Mouse (Mus musculus) midbrain, embryonic 13.5 days (tissue): ENCODE data around the gene Ccdc169. TPM values are rescaled to one million over a fixed set of nuclear protein-coding genes. Genes with fewer than 3 reads are reported as not detected.

Experiments used
- ATAC-seq: fragments of 200-750 bp; cut with Nextera tagmentation; 2 replicates; pipeline ENCODE4 v1.8.0; 2017; ENCODE audit warnings: mild to moderate bottlenecking, moderate TSS enrichment, moderate library complexity
- H3K27ac ChIP-seq: fragments of 300-500 bp; sonication (generic); 2 replicates; pipeline ENCODE4 v1.5.1; 2015; ENCODE audit warnings: inconsistent platforms, mild to moderate bottlenecking, moderate library complexity
- H3K27me3 ChIP-seq: fragments of 300-500 bp; sonication (generic); 2 replicates; pipeline ENCODE4 v1.6.1; 2015; ENCODE audit warnings: mild to moderate bottlenecking, inconsistent platforms
- H3K36me3 ChIP-seq: fragments of 300-500 bp; sonication (generic); 2 replicates; pipeline ENCODE4 v1.6.1; 2015; ENCODE audit warnings: mild to moderate bottlenecking, inconsistent platforms
- H3K4me1 ChIP-seq: fragments of 300-500 bp; sonication (generic); replicated peaks from 2 replicates; pipeline ENCODE4 v1.6.1; 2015; ENCODE audit warnings: inconsistent platforms
- H3K4me2 ChIP-seq: fragments of 300-500 bp; sonication (generic); replicated peaks from 2 replicates; pipeline ENCODE4 v1.6.1; 2015; ENCODE audit warnings: moderate library complexity, mild to moderate bottlenecking, inconsistent platforms
- H3K4me3 ChIP-seq: fragments of 300-500 bp; sonication (generic); replicated peaks from 2 replicates; pipeline ENCODE4 v1.5.1; 2015; ENCODE audit warnings: mild to moderate bottlenecking, inconsistent platforms
- H3K9ac ChIP-seq: fragments of 300-500 bp; sonication (generic); replicated peaks from 2 replicates; pipeline ENCODE4 v1.6.1; 2015; ENCODE audit warnings: mild to moderate bottlenecking, inconsistent platforms
- H3K9me3 ChIP-seq: fragments of 300-500 bp; sonication (generic); 2 replicates; pipeline ENCODE4 v1.6.1; 2016; ENCODE audit warnings: mild to moderate bottlenecking, inconsistent platforms
- WGBS: fragments of 180-500 bp; shearing (Covaris S2); methylation state at CpG from one replicate; pipeline ENCODE4 v1.1.7; 2015; 5-methylcytosine and 5-hydroxymethylcytosine counted together
- polyA plus RNA-seq: library from polyadenylated mRNA; unstranded; fragments of >200 nt; fragmentation: Nextera tagmentation; extraction: Ambion mirVana; gene quantifications from 2 replicates; pipeline ENCODE4 v1.2.1, GENCODE M21; 2015

Gene Ccdc169
- polyA plus RNA-seq, 1 experiment from 2014 or later, result 0.05 TPM

GRCm38 (mm10) chr3:55129181-55129692, 7.9 kb upstream of the Ccdc169 start:
- Histone ChIP-seq H3K4me1 (no peaks in the 10 kb centered on the region), H3K9ac (no peak overlapping the region), H3K27me3 (no peaks in the 10 kb centered on the region), H3K9me3 (no peaks in the 10 kb centered on the region), H3K27ac (no peak overlapping the region), H3K36me3 (peaks cover 81% of the 10 kb centered on the region), H3K4me3 (no peak overlapping the region), H3K4me2 (no peak overlapping the region)
- 80% methylated on average over 4 of the region's 4 CpGs for WGBS
- ATAC-seq, result no peak

GRCm38 (mm10) chr3:55131576-55132233, 5.4 kb upstream of the Ccdc169 start:
- ATAC-seq, result no peak
- peaks cover 82% of the 10 kb centered on the region for H3K36me3 ChIP-seq
- 90% methylated on average over 6 of the region's 6 CpGs for WGBS

DNA sequence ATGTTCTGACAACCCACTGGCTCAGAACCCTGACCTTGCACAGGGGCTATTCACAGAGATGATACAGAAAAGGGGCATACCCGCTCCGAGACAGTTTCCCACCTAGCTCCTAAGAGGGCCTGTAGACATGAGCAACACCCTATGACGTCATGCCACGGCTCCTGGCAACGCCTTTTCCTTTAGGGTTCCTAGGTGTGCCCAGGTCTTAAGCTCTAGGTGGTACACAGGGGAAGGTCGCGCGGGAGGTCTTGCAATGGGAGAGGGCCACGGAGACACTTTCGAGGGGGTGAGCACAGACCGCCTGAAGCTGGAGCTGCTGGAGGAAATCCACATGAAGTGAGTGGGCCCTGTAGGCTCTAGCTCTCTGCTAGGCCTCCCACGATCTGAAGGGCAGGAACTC, 2.7 kb downstream of the Ccdc169 start:
- 95% methylated on average over 12 of the region's 12 CpGs for WGBS
- Histone ChIP-seq H3K27ac (no peak overlapping the region), H3K27me3 (no peaks in the 10 kb centered on the region), H3K4me3 (no peak overlapping the region), H3K4me1 (no peaks in the 10 kb centered on the region), H3K36me3 (peaks cover 24% of the 10 kb centered on the region), H3K4me2 (no peak overlapping the region), H3K9ac (no peak overlapping the region), H3K9me3 (no peaks in the 10 kb centered on the region)
- ATAC-seq, result no peak

More at GRCm38 (mm10) chr3:55131576-55132233, 5.4 kb upstream of the Ccdc169 start:
- Histone ChIP-seq H3K27ac (no peak overlapping the region), H3K4me3 (no peak overlapping the region), H3K27me3 (no peaks in the 10 kb centered on the region), H3K9ac (no peak overlapping the region), H3K4me2 (no peak overlapping the region), H3K4me1 (no peaks in the 10 kb centered on the region), H3K9me3 (no peaks in the 10 kb centered on the region)

GRCm38 (mm10) chr3:55141401-55141800, 4.3 kb downstream of the Ccdc169 start:
- Histone ChIP-seq H3K4me2 (no peak overlapping the region), H3K36me3 (peaks cover 12% of the 10 kb centered on the region), H3K9ac (no peak overlapping the region), H3K4me3 (no peak overlapping the region), H3K9me3 (no peaks in the 10 kb centered on the region), H3K27ac (no peak overlapping the region), H3K27me3 (no peaks in the 10 kb centered on the region), H3K4me1 (no peaks in the 10 kb centered on the region)
- no peak for ATAC-seq
- WGBS, result 69% methylated on average over 2 of the region's 2 CpGs

GRCm38 (mm10) chr3:55144916-55145315, 7.8 kb downstream of the Ccdc169 start:
- Histone ChIP-seq H3K4me1 (peaks cover 3% of the 10 kb centered on the region), H3K27me3 (no peaks in the 10 kb centered on the region), H3K9me3 (no peaks in the 10 kb centered on the region), H3K36me3 (no peaks in the 10 kb centered on the region), H3K27ac (no peak overlapping the region), H3K4me2 (no peak overlapping the region), H3K9ac (no peak overlapping the region), H3K4me3 (no peak overlapping the region)
- no peak for ATAC-seq
- 76% methylated on average over 4 of the region's 4 CpGs for WGBS

DNA sequence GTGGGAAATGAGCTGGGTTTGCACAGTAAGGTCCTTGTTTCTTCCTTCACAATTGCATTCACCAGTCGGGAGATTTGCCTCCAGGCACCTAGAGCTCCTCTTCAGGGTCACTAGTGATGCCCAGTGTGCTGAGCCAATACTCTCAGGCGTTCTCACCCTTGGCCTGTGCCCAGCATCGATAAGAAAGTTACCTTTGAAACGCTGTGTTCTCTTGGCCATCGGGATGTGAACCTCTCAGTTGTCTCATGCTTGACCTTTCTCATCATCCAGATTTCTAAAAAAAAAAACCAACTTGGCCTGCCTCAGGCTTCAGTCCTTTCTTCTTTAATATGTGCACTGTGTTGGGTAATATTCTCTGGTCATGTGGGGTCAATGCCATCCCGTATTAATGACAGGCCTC, 9.3 kb downstream of the Ccdc169 start:
- H3K9me3 ChIP-seq, result no peaks in the 10 kb centered on the region
- no peak for ATAC-seq
- H3K4me2 ChIP-seq, result no peak overlapping the region
- H3K4me3 ChIP-seq, result no peak overlapping the region
- no peaks in the 10 kb centered on the region for H3K36me3 ChIP-seq
- H3K27ac ChIP-seq, result no peak overlapping the region
- H3K4me1 ChIP-seq, result peaks cover 3% of the 10 kb centered on the region
- H3K9ac ChIP-seq, result no peak overlapping the region
- WGBS, result 85% methylated on average over 6 of the region's 6 CpGs
- H3K27me3 ChIP-seq, result no peaks in the 10 kb centered on the region

DNA sequence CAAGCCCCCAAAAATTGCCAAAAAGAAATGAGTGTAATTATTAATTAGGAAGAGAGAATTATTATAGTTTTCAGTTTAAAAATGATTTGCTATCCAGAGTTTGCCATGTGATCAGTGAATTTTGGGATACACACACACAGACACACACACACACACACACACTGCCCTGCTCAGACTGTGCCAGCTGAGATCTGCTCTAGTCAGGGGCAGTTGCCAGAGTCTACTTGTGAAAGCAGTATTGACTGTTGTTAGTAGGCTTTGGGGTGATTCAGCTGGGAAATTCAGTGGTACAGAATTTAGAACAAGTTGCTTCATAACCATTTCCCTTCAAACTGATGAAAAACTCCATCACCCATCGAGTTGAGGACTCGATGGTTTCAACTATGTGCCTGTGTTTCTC, 10.0 kb downstream of the Ccdc169 start:
- Histone ChIP-seq H3K9ac (no peak overlapping the region), H3K4me1 (peaks cover 3% of the 10 kb centered on the region), H3K9me3 (no peaks in the 10 kb centered on the region), H3K36me3 (no peaks in the 10 kb centered on the region), H3K27me3 (no peaks in the 10 kb centered on the region), H3K27ac (no peak overlapping the region), H3K4me2 (no peak overlapping the region), H3K4me3 (no peak overlapping the region)
- no peak for ATAC-seq
- 88% methylated on average over 2 of the region's 2 CpGs for WGBS

DNA sequence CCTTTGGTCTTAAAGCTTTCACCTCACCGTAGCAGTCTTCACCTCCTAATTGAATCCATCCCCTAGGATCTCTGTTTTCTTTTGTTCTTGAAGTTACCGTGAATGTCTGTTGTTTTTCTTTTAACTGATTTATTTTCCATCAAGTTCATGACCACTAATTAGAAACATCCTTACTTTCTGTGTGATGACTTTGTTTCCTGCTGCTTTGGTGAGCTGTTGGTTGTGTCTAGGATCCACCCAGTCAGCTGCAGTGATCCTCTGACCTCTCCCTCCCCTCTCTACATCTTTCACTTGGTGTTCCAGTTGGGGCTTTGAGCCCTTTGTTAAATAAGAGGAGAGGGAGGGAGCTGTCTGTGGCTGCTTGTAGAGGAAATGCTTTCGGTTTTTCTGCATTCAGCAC, 11.0 kb downstream of the Ccdc169 start:
- Histone ChIP-seq H3K4me3 (no peak overlapping the region), H3K9ac (no peak overlapping the region), H3K4me2 (no peak overlapping the region), H3K27me3 (no peaks in the 10 kb centered on the region), H3K36me3 (no peaks in the 10 kb centered on the region), H3K4me1 (peaks cover 3% of the 10 kb centered on the region), H3K27ac (no peak overlapping the region), H3K9me3 (no peaks in the 10 kb centered on the region)
- no peak for ATAC-seq
- 29% methylated on average over 3 of the region's 3 CpGs for WGBS

DNA sequence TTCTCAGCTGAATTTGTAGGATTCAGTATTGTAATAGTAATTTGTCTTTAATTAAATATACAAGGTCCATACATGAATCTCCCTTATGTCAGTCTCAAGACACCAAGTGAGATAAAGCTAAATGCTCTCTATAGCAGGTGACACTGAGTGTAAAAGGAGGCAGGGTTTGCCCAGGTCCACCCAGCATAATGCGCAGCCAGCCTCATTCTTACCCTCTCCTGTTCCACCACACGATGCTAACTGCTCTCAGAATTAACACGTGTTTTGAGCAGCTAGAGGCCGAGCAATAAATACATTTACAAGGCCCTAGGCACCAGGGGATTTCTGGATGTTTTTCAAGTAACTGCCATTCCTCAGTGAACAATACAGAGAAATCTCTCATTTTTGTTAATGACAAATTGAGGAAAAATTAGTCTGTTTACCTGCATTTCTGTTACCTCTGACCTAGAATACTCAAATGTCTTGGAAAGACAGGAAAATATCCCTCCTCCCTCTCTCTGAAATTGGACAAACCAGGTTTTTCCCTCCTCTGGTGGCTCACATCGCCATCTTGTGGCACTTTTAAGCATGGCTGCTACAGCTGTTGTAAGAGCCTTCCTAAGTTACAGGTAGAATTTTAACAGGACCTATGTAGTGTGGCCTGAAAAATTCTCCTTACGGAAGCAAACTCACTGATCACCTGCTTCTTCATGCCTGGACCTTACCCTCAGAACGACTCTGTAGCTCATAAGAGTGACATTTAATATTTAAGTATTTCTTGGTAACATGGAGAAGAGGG, 14.7 kb downstream of the Ccdc169 start:
- peak; percentile 59; the same call in 1 of the 2 replicates for ATAC-seq
- Histone ChIP-seq H3K9me3 (no peaks in the 10 kb centered on the region), H3K27me3 (no peaks in the 10 kb centered on the region), H3K4me3 (no peak overlapping the region), H3K36me3 (no peaks in the 10 kb centered on the region), H3K27ac (no peak overlapping the region), H3K9ac (no peak overlapping the region), H3K4me2 (no peak overlapping the region), H3K4me1 (peaks cover 10% of the 10 kb centered on the region)
- WGBS, result 46% methylated on average over 7 of the region's 7 CpGs

DNA sequence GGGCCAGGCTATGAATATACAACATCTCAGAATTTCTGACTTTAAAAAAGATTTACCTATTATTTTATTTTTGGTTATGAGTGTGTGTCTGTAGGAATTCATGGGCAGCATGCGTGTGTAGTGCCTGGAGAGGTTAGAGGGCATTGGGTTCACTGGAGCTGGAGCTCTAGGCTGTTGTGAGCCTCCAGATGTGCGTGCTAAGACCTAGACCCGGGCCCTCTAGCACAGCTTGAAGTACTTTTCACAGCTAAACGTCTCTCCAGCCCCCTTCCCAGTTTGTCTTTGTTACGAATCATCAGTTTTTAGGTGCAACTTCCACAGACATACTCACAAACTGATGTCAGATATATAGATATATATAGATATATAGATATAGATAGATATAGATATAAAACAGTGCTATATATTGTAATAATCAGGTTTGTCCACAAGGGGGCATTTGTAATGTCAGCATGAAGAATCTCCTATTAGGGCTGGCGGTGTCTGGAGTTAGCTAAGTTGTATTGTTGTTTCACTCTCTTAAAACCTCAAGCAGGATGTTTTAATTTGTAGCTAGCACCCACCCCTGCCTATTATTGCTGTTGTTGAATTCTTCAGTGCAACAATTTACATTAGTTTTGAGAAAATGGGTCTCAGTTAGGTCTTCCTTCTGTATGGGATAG, 15.7 kb downstream of the Ccdc169 start:
- Histone ChIP-seq H3K36me3 (no peaks in the 10 kb centered on the region), H3K4me1 (peaks cover 15% of the 10 kb centered on the region), H3K4me2 (no peak overlapping the region), H3K9ac (no peak overlapping the region), H3K27me3 (no peaks in the 10 kb centered on the region), H3K27ac (no peak overlapping the region), H3K9me3 (no peaks in the 10 kb centered on the region), H3K4me3 (no peak overlapping the region)
- 0 out of 2 replicates have a peak, but pooled peaks have one; percentile 53 for ATAC-seq
- 66% methylated on average over 6 of the region's 6 CpGs for WGBS

DNA sequence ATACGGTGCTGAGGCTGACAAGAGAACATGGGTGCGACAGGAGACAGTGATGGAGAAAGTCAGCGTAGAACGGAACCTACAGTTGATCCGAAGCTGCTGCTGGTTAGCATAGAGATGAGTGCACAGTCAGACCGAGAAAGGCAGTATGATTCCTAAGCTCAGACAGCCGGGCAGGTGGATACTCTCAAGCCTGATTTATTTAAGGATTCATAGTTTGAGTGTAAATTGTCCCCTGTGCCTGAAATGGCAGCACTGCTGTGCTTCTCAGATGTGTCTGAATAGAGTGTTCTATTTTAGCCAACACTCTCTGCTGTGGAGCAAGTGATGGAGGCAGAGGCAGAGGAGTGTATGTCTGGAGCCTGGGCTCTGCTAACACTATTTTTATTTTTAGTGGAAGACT, 17.0 kb downstream of the Ccdc169 start:
- Histone ChIP-seq H3K27ac (no peak overlapping the region), H3K4me1 (peaks cover 12% of the 10 kb centered on the region), H3K4me2 (no peak overlapping the region), H3K4me3 (no peak overlapping the region), H3K9ac (no peak overlapping the region), H3K9me3 (no peaks in the 10 kb centered on the region), H3K27me3 (no peaks in the 10 kb centered on the region), H3K36me3 (no peaks in the 10 kb centered on the region)
- no peak for ATAC-seq
- 88% methylated on average over 7 of the region's 7 CpGs for WGBS

DNA sequence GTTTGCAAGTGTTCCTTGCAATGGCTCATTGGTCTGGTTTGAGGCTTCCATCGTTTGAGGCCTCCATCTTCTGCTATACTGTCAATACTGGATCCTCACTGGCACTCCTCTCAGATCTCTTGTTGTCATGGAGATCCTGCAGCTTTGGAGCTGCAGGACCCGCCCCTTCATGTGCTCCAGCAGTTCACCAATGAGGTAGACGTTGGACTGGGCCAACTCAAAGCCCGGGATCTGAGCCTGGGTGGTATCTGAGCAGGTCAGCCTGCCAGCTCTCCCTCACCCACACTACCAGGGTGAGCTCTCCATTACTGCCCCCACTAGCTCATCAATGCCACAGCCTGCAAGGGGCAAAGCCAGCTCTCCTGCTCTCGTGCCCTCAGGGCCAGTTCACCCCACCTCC, 20.3 kb downstream of the Ccdc169 start:
- no peak overlapping the region for H3K4me2 ChIP-seq
- no peaks in the 10 kb centered on the region for H3K36me3 ChIP-seq
- H3K4me3 ChIP-seq, result no peak overlapping the region
- peak; percentile 46 for ATAC-seq
- peaks cover 17% of the 10 kb centered on the region for H3K4me1 ChIP-seq
- WGBS, result 52% methylated on average over 5 of the region's 5 CpGs
- no peak overlapping the region for H3K27ac ChIP-seq
- H3K9ac ChIP-seq, result no peak overlapping the region
- no peaks in the 10 kb centered on the region for H3K9me3 ChIP-seq
- H3K27me3 ChIP-seq, result no peaks in the 10 kb centered on the region
